Mouse (Mus musculus) kidney, adult 9 months (tissue): ENCODE measurements at regions not wholly inside any gene's neighbourhood (a gene's known extent, or its start where the extent isn't known, plus 50 kb on each side); places are given as distances from the start of the nearest gene placed in this dataset.

ENCODE experiments used
- DNase-seq: peaks from one replicate; pipeline ENCODE4 v3.0.0; 2022

DNA sequence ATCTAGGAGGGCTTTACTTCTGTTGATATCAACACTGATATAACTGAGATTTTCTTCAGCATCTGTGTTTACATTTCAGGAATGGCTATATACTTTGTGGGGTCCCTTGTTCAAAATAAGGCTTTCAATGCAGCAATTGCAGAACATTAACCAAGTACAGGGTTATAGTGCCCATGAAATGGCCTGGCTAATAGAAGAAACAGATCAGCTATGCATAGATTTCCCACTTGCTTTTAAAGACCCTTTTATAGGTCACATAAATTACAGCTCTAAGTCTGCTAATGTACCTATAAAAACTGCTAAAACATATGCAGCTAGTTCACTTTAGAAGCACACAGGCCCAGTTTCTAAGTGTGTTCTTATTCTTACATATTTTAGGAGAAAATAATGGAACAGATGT lies 472.1 kb downstream of the Nup35 start:
- no peak for DNase-seq

- DNase-seq, result no peak
These were observed 488.8 kb downstream of the Nup35 start for GRCm38 (mm10) chr2:81105834-81106233.

DNA sequence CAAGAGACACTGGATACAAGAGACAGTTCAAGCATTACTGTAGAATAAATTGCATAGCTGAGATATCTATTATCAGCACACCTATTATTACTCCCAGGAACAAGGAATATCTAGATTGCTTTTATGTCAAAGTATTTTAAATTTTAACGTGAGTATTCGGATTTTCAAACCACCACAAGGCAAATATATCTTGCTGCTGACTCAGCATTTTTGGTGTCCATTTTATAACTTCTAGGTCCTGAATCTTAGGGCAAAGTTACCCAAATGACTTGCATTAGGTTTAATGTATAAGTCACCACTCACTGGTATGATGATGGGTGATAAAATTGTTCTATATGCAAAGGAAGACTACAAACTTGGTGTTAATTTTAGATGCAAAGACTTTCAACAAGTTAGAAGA lies 501.7 kb downstream of the Nup35 start:
- DNase-seq, result no peak

GRCm38 (mm10) chr2:81120460-81121051 lies 503.5 kb downstream of the Nup35 start:
- no peak for DNase-seq

DNA sequence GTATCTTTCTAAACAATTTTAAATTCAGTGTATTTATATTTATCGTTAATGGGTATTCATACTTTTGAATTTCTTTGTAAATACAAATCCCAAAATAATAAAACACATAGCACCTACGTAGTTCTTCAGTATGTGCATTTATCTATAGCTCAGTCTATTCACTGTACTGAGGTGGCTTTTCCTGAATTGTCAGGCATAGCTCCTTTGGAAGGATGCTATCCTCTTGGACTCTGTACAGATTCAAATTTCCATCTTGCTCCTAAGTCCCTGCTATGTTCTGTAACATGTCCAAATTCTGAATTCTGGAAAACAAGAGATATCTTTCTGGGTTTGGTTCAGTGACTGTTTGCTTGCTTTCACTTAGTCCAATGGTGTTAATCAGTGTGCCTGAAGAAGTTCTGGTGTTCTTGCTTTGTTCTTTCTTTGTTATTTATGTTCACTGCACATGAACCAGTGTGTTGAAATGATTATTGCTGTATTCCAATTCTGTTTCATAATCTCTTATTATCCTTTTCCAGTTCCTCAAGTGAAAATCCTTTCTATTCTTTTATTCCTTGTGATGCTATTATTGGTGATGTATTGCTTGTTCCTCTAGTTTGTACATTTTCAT lies 519.5 kb downstream of the Nup35 start:
- DNase-seq, result no peak

DNA sequence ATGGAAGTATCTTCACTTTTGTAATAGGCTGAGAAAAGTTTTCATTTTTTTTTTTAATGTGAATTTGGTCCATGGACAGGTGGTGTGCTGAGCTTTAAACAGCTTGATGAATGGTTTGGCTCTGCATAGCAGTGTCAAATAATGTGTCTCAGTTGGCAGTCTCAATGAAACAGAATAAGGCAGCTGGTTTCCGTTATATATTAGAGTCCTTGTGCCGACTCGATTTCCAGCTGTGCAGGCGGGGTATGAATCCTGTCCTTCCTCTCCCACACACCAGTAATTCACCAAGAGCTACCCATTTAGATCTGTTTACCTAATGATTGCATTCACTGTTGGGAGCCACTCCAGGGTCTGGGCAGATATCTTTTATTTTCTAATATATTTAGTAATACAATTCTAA lies 526.6 kb downstream of the Nup35 start:
- DNase-seq, result no peak

GRCm38 (mm10) chr2:81146458-81146857 lies 529.4 kb downstream of the Nup35 start:
- no peak for DNase-seq

DNA sequence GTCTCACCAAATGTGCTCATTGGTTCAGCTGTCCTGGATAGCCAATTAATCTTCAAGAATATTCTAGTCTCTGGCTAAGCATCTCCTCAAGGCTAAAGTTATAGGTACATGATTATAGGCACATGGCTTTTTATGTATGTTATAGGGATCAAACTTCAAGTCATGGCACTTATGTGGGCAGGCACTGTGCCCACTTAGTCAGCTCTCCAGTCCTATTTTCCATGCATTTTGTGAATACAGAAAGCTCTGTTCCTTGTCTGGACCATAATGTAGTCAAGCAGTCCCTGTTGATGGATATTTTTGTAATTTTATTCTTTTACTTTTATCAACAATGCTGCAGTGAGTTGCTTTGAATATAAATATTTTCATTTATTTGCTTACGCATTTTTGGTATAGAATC lies 531.1 kb downstream of the Nup35 start:
- DNase-seq, result no peak

DNA sequence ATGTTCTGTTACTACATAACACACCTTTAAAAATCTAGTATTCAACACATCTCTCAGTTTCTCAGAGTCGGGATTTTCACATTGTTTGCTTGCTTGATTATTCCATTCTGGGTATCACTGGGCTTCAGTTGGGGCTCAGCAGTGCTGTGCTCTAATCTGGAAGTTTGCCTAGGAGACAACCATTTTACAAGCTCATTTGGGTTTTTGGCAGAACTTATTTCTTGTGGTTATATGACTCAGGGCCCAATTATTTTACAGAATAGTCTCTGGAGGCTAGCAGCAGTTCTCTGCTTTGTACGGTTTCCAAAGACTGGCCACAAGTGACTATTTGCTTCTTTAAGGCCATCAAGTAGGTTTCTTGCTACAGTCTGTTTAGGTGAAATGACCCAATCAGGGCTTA lies 565.4 kb downstream of the Nup35 start:
- DNase-seq, result no peak

GRCm38 (mm10) chr2:81185976-81186375 lies 568.9 kb downstream of the Nup35 start:
- peak; percentile 7 for DNase-seq

- DNase-seq, result peak; percentile 67
These were observed 573.8 kb downstream of the Nup35 start for GRCm38 (mm10) chr2:81190831-81191230.

DNA sequence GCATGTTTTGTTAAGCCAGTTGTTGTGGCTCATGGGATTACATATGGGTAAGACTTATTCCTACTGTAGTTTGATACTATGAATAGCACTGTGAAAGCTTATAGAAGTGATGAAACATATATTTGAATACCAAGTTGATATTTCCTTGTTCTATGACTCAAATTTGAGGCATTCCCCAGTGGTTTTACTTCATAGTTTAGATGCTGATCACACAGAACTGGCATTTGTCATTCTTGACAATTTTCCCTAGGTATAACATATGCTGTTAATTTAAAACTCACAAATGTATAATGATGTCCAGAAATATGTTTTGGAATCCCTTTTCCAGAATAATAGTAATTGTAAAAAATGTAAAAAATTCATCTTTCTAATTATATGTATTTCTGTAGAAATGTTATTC lies 583.5 kb downstream of the Nup35 start:
- DNase-seq, result no peak
